Mouse (Mus musculus): Measurements from ENCODE around the gene Camk1d. TPM values are rescaled to one million over a fixed set of nuclear protein-coding genes. Genes with fewer than 3 reads are reported as not detected.
"Not testable (repeated sequence)": the region's sequence is repeated elsewhere in the genome, so short reads cannot be mapped to it uniquely, and the experiment has no call there.

Gene Camk1d
- polyA plus RNA-seq, 1 experiment from 2014 or later: 2.0 TPM

DNA sequence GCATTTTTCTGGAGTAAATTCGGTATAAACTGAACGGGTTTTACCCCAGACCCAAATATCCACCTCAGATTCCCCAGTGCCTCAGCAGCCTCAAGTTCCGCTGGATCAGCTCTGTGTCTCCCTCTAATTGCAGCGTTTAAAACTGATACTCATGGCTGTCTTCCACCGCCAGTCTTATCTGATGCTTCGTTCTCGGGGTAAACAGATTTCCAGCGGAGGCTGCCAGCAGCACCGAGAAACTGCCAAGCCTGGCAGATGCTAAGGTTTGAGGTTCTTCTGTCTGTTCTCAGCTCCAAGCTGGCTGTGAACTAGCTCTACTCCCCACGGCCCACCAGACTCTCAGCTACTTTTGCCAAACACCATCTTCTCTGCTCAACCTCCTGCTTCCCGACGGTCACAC, 464.3 kb downstream of the Camk1d start:
- no peaks in the 10 kb centered on the region for H3K4me1 ChIP-seq (ENCODE audit: insufficient read depth)
- WGBS (ENCODE audit: insufficient replicate concordance): 55% methylated on average over 12 of the region's 12 CpGs
- DNase-seq: no peak

DNA sequence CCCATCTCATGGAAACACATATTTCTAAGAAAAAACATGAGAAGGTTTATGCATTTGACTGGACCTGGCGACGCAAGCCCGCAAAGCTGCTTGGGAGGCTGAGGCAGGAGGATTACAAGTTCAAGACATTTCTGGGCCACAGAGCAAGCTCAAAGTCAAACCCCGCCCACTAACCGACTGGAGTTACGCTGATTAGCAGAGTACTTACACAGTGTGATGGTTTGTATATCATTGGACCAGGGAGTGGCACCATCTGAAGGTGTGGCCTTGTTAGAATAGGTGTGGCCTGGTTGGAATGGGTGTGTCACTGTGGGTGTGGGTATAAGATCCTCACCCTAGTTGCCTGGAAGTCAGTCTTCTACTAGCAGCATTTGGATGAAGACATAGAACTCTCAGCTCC, 465.1 kb downstream of the Camk1d start:
- not testable (repeated sequence) for H3K9ac ChIP-seq (replicated peaks); H3K9me3 ChIP-seq (ENCODE audit: low read length); DNase-seq; H3K36me3 ChIP-seq (replicated peaks; ENCODE audit: insufficient read depth, low read length); H3K27ac ChIP-seq (ENCODE audit: low read depth); H3K4me3 ChIP-seq (ENCODE audit: low read depth, low read length); H3K27me3 ChIP-seq (ENCODE audit: insufficient read depth, low read length); H3K4me2 ChIP-seq (ENCODE audit: low read depth, low read length); ATAC-seq; H3K4me1 ChIP-seq (ENCODE audit: insufficient read depth)
- 80% methylated on average over 6 of the region's 6 CpGs for WGBS (ENCODE audit: insufficient replicate concordance)

More for the DNA sequence above, 464.3 kb downstream of the Camk1d start:
- Histone ChIP-seq H3K9me3 (ENCODE audit: low read length) (no peaks in the 10 kb centered on the region), H3K36me3 (replicated peaks; ENCODE audit: insufficient read depth, low read length) (no peaks in the 10 kb centered on the region), H3K27ac (ENCODE audit: low read depth) (no peak overlapping the region), H3K4me3 (ENCODE audit: low read depth, low read length) (no peak overlapping the region), H3K27me3 (ENCODE audit: insufficient read depth, low read length) (no peaks in the 10 kb centered on the region), H3K4me2 (ENCODE audit: low read depth, low read length) (no peak overlapping the region), H3K9ac (replicated peaks) (no peak overlapping the region)
- no peak for TF ChIP-seq EP300 (IDR thresholded peaks at IDR 0.05; ENCODE audit: low read depth)
- peak; percentile 29 for TF ChIP-seq CTCF (IDR thresholded peaks at IDR 0.05; ENCODE audit: low read depth)
- no peak for ATAC-seq

Other genes starting within 250 kb of the Camk1d start
- gene Nudt5, start 130.5 kb upstream of the Camk1d start, polyA plus RNA-seq (2015; fragmentation: Nextera tagmentation; extraction: Ambion mirVana): 23.8 and 25.7 TPM in 2 replicates
- 122 and 136 TPM in 2 replicates for gene Cdc123, start 130.6 kb upstream of the Camk1d start, polyA plus RNA-seq (2015; fragmentation: Nextera tagmentation; extraction: Ambion mirVana)
- 0.21 and 0.52 TPM in 2 replicates for gene Gm13199, start 148.4 kb upstream of the Camk1d start, polyA plus RNA-seq (2015; fragmentation: Nextera tagmentation; extraction: Ambion mirVana)
- gene Sec61a2, start 180.9 kb upstream of the Camk1d start, polyA plus RNA-seq (2015; fragmentation: Nextera tagmentation; extraction: Ambion mirVana): 8.3 and 9.5 TPM in 2 replicates
- gene Dhtkd1, start 228.3 kb upstream of the Camk1d start, polyA plus RNA-seq (2015; fragmentation: Nextera tagmentation; extraction: Ambion mirVana): 5.3 TPM in 2 replicates
- gene Upf2, start 237.0 kb upstream of the Camk1d start, polyA plus RNA-seq (2015; fragmentation: Nextera tagmentation; extraction: Ambion mirVana): 2.8 and 3.3 TPM in 2 replicates